Mouse (Mus musculus): ENCODE results near the gene Hes2. TPM values are rescaled to one million over a fixed set of nuclear protein-coding genes. Genes with fewer than 3 reads are reported as not detected.

Gene Hes2
- polyA plus RNA-seq, 1 experiment from 2014 or later = 0.07 TPM

GRCm38 (mm10) chr4:152120311-152121182, 38.1 kb upstream of the Hes2 start:
- peak overlapping the region; percentile 30 for H3K4me3 ChIP-seq (ENCODE audit: low read depth, low read length)
- no peak for ATAC-seq (replicated peaks; ENCODE audit: insufficient number of reproducible peaks, low FRiP score, low TSS enrichment)
- H3K4me1 ChIP-seq (ENCODE audit: control insufficient read depth, insufficient read depth, low read length) = peaks cover 29% of the 10 kb centered on the region
- no peak overlapping the region for H3K9ac ChIP-seq (ENCODE audit: low read depth, low read length)
- no peaks in the 10 kb centered on the region for H3K9me3 ChIP-seq (replicated peaks; ENCODE audit: control insufficient read depth, low read length)
- WGBS (ENCODE audit: insufficient replicate concordance) = 2% methylated on average over 31 of the region's 31 CpGs
- peak overlapping the region; percentile 55 for H3K4me2 ChIP-seq
- H3K36me3 ChIP-seq (ENCODE audit: control insufficient read depth, insufficient read depth, low read length) = no peaks in the 10 kb centered on the region
- H3K27me3 ChIP-seq (ENCODE audit: control insufficient read depth, insufficient read depth, low read length) = peaks cover 89% of the 10 kb centered on the region
- H3K27ac ChIP-seq (ENCODE audit: low read depth, low read length) = no peak overlapping the region

GRCm38 (mm10) chr4:152121183-152121505, 37.5 kb upstream of the Hes2 start:
- no peaks in the 10 kb centered on the region for H3K36me3 ChIP-seq (ENCODE audit: control insufficient read depth, insufficient read depth, low read length)
- WGBS (ENCODE audit: insufficient replicate concordance) = under 1% methylated on average over 12 of the region's 12 CpGs
- H3K4me3 ChIP-seq (ENCODE audit: low read depth, low read length) = peak overlapping the region; percentile 30
- H3K4me1 ChIP-seq (ENCODE audit: control insufficient read depth, insufficient read depth, low read length) = peaks cover 29% of the 10 kb centered on the region
- H3K9me3 ChIP-seq (replicated peaks; ENCODE audit: control insufficient read depth, low read length) = no peaks in the 10 kb centered on the region
- ATAC-seq (replicated peaks; ENCODE audit: insufficient number of reproducible peaks, low FRiP score, low TSS enrichment) = no peak
- H3K27me3 ChIP-seq (ENCODE audit: control insufficient read depth, insufficient read depth, low read length) = peaks cover 94% of the 10 kb centered on the region
- peak overlapping the region; percentile 55 for H3K4me2 ChIP-seq
- no peak overlapping the region for H3K9ac ChIP-seq (ENCODE audit: low read depth, low read length)
- H3K27ac ChIP-seq (ENCODE audit: low read depth, low read length) = no peak overlapping the region

GRCm38 (mm10) chr4:152124361-152124961, 34.2 kb upstream of the Hes2 start:
- 14% methylated on average over 13 of the region's 13 CpGs for WGBS (ENCODE audit: insufficient replicate concordance)
- peak overlapping the region; percentile 62; the same call in 1 of the 2 replicates for H3K4me2 ChIP-seq
- H3K27me3 ChIP-seq (ENCODE audit: control insufficient read depth, insufficient read depth, low read length) = peaks cover 99% of the 10 kb centered on the region
- no peak overlapping the region for H3K27ac ChIP-seq (ENCODE audit: low read depth, low read length)
- H3K36me3 ChIP-seq (ENCODE audit: control insufficient read depth, insufficient read depth, low read length) = no peaks in the 10 kb centered on the region
- no peak overlapping the region for H3K9ac ChIP-seq (ENCODE audit: low read depth, low read length)
- peak overlapping the region; percentile 40; the same call in 1 of the 2 replicates for H3K4me3 ChIP-seq (ENCODE audit: low read depth, low read length)
- H3K4me1 ChIP-seq (ENCODE audit: control insufficient read depth, insufficient read depth, low read length) = peaks cover 33% of the 10 kb centered on the region
- no peak for ATAC-seq (replicated peaks; ENCODE audit: insufficient number of reproducible peaks, low FRiP score, low TSS enrichment)
- no peaks in the 10 kb centered on the region for H3K9me3 ChIP-seq (replicated peaks; ENCODE audit: control insufficient read depth, low read length)

DNA sequence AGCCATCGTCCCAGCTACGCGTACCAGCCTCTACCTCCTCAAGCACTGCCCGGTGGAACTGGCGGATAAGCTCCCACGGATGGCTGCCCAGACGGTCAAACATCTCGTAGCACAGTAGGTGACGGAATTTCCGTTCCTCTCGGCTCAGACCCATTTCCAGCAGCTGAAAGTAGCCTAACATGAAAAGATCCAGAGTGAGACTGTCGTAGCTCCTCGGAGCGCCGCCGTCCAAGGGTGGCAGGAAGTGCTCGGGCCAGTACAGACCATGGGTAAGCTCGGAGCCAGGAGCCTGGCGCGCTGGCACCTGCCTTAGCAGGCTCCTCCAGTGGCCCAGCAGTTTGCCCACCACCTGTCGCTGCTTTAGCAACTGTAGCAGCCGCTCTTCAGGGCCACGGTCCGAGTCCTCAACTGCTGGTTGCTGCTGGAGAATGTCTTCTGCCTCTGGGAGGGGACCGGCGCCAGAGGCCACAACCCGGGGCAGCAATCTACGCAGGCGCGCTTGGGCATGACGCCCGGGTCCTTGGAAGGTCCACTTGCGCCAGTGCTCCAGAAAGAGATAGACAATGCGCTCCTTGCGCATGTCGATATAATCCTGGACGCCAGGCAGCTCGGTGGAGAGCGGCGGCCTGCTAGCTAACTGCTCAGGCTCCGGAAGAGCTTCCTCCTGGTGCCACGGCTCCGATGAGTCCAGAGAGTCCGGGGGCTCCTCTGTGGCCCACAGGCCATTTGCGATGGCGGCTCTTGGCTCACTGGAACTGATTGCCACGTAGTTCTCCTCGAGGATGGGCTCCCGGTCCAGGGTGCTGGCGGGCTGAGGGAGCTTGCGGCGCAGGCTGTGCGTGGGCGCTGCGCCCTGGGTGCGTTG, 33.3 kb upstream of the Hes2 start:
- no peak for ATAC-seq (replicated peaks; ENCODE audit: insufficient number of reproducible peaks, low FRiP score, low TSS enrichment)
- 8% methylated on average over 56 of the region's 56 CpGs for WGBS (ENCODE audit: insufficient replicate concordance)
- peak overlapping the region; percentile 40 for H3K4me3 ChIP-seq (ENCODE audit: low read depth, low read length)
- H3K36me3 ChIP-seq (ENCODE audit: control insufficient read depth, insufficient read depth, low read length) = no peaks in the 10 kb centered on the region
- peak overlapping the region; percentile 62 for H3K4me2 ChIP-seq
- H3K9ac ChIP-seq (ENCODE audit: low read depth, low read length) = peak overlapping the region; percentile 46; the same call in 1 of the 2 replicates
- peaks cover 99% of the 10 kb centered on the region for H3K27me3 ChIP-seq (ENCODE audit: control insufficient read depth, insufficient read depth, low read length)
- H3K4me1 ChIP-seq (ENCODE audit: control insufficient read depth, insufficient read depth, low read length) = peaks cover 26% of the 10 kb centered on the region
- H3K27ac ChIP-seq (ENCODE audit: low read depth, low read length) = no peak overlapping the region
- H3K9me3 ChIP-seq (replicated peaks; ENCODE audit: control insufficient read depth, low read length) = no peaks in the 10 kb centered on the region

DNA sequence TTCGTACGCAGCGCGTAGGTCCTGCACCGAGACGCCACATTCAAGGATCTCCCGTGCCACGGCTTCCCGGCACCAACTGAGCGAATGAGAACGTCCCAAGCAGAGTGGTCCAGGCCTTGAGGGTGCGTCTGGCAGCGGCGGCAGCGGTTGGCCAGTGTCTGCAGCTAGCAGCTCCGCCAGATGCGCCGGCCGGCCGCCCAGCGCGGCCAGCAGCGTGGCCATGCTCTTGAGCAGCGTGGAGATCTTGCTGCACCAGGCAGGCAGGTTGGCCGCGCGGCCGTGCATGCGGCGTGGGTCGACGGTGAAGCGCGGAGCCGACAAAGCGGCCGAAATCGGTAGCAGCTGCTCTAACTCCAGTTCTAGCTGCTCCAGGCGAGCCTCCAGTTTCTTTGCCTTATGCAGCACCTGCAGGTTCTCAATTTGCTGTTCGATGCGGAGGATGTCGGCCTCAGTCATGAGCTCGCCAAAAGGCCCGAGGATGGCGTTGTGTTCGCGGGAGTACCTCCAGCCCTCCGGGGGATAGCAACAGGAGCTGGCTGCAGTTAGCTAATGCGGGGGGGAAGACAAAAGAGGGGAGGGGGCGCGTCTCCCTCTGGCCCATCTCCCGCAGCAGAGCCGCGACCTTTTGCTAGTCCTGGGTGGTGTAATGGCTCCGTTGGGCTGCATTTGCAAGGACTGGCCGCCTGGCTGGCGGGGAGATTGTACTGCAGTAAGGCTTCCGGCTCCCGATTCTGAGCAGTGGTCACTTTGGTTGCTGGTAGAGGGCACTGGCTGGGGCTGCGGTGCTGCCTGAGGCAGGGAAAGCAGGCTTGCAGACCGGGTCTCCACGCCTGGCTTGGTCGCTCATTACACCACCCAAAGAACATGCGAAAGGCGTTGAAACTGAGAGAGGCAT, 32.4 kb upstream of the Hes2 start:
- peaks cover 25% of the 10 kb centered on the region for H3K4me1 ChIP-seq (ENCODE audit: control insufficient read depth, insufficient read depth, low read length)
- peak overlapping the region; percentile 62 for H3K4me2 ChIP-seq
- H3K27ac ChIP-seq (ENCODE audit: low read depth, low read length) = no peak overlapping the region
- 6% methylated on average over 65 of the region's 65 CpGs for WGBS (ENCODE audit: insufficient replicate concordance)
- peak overlapping the region; percentile 46; the same call in 1 of the 2 replicates for H3K9ac ChIP-seq (ENCODE audit: low read depth, low read length)
- no peak for ATAC-seq (replicated peaks; ENCODE audit: insufficient number of reproducible peaks, low FRiP score, low TSS enrichment)
- no peaks in the 10 kb centered on the region for H3K9me3 ChIP-seq (replicated peaks; ENCODE audit: control insufficient read depth, low read length)
- H3K4me3 ChIP-seq (ENCODE audit: low read depth, low read length) = peak overlapping the region; percentile 40
- H3K36me3 ChIP-seq (ENCODE audit: control insufficient read depth, insufficient read depth, low read length) = no peaks in the 10 kb centered on the region
- H3K27me3 ChIP-seq (ENCODE audit: control insufficient read depth, insufficient read depth, low read length) = peaks cover 99% of the 10 kb centered on the region

DNA sequence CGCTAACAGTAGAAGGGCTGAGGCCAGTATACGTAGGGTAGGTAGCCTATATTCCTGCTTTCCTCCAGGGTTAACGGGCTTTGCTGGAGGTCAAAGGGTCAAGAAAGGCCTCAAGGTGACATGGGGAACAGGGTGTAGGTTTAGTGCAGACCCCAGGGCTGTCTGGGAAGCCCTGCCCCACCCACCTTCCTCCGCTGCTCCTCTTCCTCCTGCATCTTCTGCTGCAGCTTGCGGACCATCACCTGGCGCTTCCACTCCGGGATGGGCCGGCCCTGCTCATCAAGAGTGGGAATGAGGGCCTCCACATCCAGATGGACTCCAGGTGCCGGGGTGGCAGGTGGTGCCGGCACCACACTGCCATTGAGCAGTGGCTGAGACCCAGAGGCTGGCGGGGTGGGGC, 30.8 kb upstream of the Hes2 start:
- Histone ChIP-seq H3K27me3 (ENCODE audit: control insufficient read depth, insufficient read depth, low read length) (peaks cover 100% of the 10 kb centered on the region), H3K4me3 (ENCODE audit: low read depth, low read length) (no peak overlapping the region), H3K9ac (ENCODE audit: low read depth, low read length) (no peak overlapping the region), H3K36me3 (ENCODE audit: control insufficient read depth, insufficient read depth, low read length) (no peaks in the 10 kb centered on the region), H3K9me3 (replicated peaks; ENCODE audit: control insufficient read depth, low read length) (no peaks in the 10 kb centered on the region), H3K4me2 (no peak overlapping the region), H3K27ac (ENCODE audit: low read depth, low read length) (no peak overlapping the region), H3K4me1 (ENCODE audit: control insufficient read depth, insufficient read depth, low read length) (peaks cover 32% of the 10 kb centered on the region)
- WGBS (ENCODE audit: insufficient replicate concordance) = 78% methylated on average over 11 of the region's 11 CpGs
- no peak for ATAC-seq (replicated peaks; ENCODE audit: insufficient number of reproducible peaks, low FRiP score, low TSS enrichment)

GRCm38 (mm10) chr4:152128784-152129183, 29.9 kb upstream of the Hes2 start:
- Histone ChIP-seq H3K4me2 (no peak overlapping the region), H3K27ac (ENCODE audit: low read depth, low read length) (no peak overlapping the region), H3K36me3 (ENCODE audit: control insufficient read depth, insufficient read depth, low read length) (no peaks in the 10 kb centered on the region), H3K4me3 (ENCODE audit: low read depth, low read length) (no peak overlapping the region), H3K9ac (ENCODE audit: low read depth, low read length) (no peak overlapping the region), H3K27me3 (ENCODE audit: control insufficient read depth, insufficient read depth, low read length) (peaks cover 100% of the 10 kb centered on the region), H3K4me1 (ENCODE audit: control insufficient read depth, insufficient read depth, low read length) (peaks cover 32% of the 10 kb centered on the region), H3K9me3 (replicated peaks; ENCODE audit: control insufficient read depth, low read length) (no peaks in the 10 kb centered on the region)
- no peak for ATAC-seq (replicated peaks; ENCODE audit: insufficient number of reproducible peaks, low FRiP score, low TSS enrichment)
- WGBS (ENCODE audit: insufficient replicate concordance) = 58% methylated on average over 5 of the region's 5 CpGs

Data from heart, embryonic 11.5 days (tissue).